Mouse (Mus musculus): ENCODE data around the gene Chrng. TPM values are rescaled to one million over a fixed set of nuclear protein-coding genes. Genes with fewer than 3 reads are reported as not detected.

The Chrng gene
- total RNA-seq, 2 experiments from 2014 or later, result not detected

DNA sequence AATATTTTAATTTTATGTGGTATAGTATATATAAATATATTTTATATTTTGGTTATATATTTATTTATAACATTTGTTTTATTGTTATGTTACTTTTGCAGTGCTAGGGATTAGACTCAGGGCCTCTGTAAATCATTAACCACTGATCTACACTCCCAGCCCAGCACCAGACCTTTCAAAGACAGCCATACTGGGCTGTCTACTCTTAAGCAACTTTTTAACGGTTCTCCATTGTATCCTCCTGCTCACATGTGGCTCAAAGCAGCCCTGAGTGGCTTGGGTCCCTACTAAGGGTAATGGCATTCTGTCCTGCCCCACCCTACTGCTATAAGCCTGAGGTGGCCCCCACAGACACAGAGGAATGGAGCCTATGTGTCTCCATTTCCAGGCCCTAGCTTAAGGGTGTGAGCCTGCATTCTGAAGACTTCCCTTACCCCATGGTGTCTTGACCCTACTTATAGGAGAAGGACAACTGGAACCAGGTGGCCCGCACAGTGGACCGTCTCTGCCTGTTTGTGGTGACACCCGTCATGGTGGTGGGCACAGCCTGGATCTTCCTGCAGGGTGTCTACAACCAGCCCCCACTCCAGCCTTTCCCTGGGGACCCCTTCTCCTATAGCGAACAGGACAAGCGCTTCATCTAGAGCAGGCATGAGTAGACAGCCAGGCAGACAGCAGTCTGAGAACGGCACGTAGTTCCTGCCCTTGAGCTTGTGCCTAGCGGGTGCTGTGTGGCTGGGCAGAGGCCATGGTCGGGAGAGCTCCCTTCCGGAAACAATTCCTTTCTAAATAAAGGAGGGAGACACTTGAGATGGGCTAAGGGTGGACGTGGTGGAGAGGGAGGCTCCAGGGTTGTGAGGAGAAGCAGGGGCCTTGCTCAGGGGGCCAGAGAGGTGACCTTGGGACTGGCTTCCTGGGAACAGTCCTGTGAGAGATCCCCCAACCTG, 6.1 kb upstream of the Chrng start:
- DNase-seq (ENCODE audit: extremely low spot score in 1 of 2, low spot score in 1 of 2), result no peak

DNA sequence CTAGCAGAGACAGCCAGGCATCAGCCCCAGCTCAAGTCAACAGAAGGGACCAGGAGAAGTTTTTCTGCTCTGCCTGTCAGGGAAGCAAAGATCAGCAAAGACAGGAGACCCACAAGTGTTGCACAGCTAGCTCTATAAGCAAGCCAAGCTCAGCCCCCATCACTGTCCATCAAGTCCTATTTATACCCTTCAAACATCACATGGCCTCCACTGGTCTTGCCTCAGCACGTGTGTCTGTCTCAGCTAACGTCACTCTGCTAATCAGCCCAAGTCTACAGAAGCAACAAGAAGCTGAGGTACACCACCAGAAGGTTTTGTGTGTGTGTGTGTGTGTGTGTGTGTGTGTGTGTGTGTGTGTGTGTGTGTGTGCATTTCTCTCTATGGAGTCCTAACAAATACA, 3.6 kb upstream of the Chrng start:
- DNase-seq (ENCODE audit: extremely low spot score in 1 of 2, low spot score in 1 of 2), result no peak

DNA sequence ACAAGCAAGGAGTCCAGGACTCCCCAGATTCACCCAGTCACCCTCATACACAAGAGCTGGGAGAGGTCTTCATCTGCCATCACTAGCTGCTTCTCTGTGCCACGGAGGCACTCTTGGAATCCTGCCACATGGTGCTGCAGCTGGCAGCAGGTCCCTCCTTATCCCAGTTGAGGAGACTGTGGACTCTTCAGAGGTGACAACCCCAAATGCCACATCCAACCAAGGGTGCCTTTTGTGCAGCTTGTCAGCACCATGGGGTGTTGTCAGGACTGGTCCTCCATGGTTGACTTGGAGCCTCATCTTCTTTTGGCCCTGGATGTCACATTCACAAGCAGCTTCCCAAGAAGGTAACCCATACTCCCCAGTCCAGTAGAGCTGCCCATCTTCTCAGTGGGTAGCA, 2.6 kb upstream of the Chrng start:
- DNase-seq (ENCODE audit: extremely low spot score in 1 of 2, low spot score in 1 of 2), result no peak

DNA sequence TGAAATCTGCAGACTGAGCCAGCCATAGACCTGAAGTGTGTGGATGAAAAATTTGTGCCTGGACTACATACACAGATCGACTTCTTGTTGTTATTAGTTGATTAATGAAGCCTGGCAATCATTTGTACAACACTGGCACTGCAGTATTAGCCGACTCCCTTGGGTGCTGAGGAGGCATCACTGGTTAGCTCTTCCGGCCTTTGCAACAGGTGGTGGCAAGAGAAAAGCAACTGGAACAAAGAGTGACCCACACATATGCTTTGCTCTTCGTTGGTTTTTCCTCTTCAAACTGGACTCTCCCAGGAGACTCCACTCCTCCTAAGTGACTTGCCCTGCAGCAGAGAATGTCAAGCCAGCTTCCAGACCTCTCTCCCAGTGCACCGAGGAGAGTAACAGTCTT, 678 bp upstream of the Chrng start:
- DNase-seq (ENCODE audit: extremely low spot score in 1 of 2, low spot score in 1 of 2), result no peak

DNA sequence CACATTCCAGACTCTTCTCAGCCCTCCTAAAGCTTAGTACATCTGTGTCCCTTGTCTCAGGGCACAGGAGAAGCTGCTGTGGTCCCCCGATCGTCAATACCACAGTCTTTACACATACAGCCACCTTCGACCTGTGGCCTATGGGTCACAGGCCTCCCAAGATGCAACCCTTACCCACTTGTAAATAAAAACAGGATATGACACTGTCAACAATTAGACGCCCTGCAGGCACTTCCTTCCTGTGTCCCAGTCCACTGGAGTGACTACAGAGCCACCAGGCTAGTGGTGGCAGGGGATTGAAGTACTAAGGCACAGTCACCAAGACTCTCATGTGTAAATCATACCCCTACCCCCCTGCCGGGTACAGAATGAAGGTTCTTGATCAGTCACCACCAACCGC, 581 bp downstream of the Chrng start:
- DNase-seq (ENCODE audit: extremely low spot score in 1 of 2, low spot score in 1 of 2), result no peak

DNA sequence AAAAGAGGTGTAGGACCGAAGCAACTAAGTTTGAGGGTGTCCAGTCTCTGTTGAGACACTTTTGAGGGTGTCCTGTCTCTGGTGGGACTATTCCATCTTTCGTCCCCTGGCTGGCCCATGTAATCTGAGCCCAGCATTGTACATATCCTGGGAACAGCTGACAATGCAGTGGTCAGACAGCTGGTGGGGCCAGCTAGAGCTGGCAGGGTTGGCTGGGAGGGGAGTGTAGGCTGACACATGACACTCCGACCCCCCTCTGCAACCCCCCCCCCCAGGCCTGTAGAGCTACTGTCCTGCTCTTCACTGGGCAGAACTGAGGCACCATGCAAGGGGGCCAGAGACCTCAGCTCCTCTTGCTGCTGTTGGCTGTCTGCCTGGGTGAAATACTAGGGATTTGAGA, 1.0 kb downstream of the Chrng start:
- DNase-seq (ENCODE audit: extremely low spot score in 1 of 2, low spot score in 1 of 2), result no peak

- DNase-seq (ENCODE audit: extremely low spot score in 1 of 2, low spot score in 1 of 2), result no peak
Measured at GRCm38 (mm10) chr1:87206339-87206738, 1.9 kb downstream of the Chrng start.

- no peak for DNase-seq (ENCODE audit: extremely low spot score in 1 of 2, low spot score in 1 of 2)
Measured at GRCm38 (mm10) chr1:87211431-87211830, 7.0 kb downstream of the Chrng start.

- peak; percentile 86 for DNase-seq (ENCODE audit: extremely low spot score in 1 of 2, low spot score in 1 of 2)
Measured at GRCm38 (mm10) chr1:87213735-87214704, 9.6 kb downstream of the Chrng start, which contains the start of gene Eif4e2. TSS of gene Eif4e2 (plus strand) at chr1:87213914.

GRCm38 (mm10) chr1:87214748-87215147, 10.3 kb downstream of the Chrng start:
- DNase-seq (ENCODE audit: extremely low spot score in 1 of 2, low spot score in 1 of 2), result no peak

DNA sequence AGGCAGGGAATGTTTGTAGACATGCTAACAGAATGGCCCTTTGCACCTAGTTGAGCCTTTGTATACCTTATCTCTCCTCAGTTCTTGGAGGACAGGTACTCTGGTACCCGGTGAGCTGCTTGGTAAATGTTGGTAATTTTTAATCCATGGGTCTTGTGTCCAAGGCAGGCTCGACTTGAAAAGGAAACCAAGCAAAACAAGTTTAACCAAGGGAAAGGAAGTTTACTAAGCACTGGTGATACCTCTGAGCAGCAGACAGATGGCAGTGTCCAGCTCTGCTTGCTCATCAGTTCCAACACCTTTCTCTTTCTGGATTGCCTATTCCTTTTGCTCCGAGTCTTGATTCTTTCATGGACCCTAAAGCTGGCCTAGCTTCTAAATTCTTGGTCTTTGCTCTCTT, 13.5 kb downstream of the Chrng start:
- no peak for DNase-seq (ENCODE audit: extremely low spot score in 1 of 2, low spot score in 1 of 2)

GRCm38 (mm10) chr1:87225739-87226138, 21.3 kb downstream of the Chrng start:
- DNase-seq (ENCODE audit: extremely low spot score in 1 of 2, low spot score in 1 of 2), result no peak

- no peak for DNase-seq (ENCODE audit: extremely low spot score in 1 of 2, low spot score in 1 of 2)
Measured at GRCm38 (mm10) chr1:87226409-87227159, 22.1 kb downstream of the Chrng start.

- DNase-seq (ENCODE audit: extremely low spot score in 1 of 2, low spot score in 1 of 2), result no peak
Measured at GRCm38 (mm10) chr1:87227160-87227550, 22.7 kb downstream of the Chrng start.

DNA sequence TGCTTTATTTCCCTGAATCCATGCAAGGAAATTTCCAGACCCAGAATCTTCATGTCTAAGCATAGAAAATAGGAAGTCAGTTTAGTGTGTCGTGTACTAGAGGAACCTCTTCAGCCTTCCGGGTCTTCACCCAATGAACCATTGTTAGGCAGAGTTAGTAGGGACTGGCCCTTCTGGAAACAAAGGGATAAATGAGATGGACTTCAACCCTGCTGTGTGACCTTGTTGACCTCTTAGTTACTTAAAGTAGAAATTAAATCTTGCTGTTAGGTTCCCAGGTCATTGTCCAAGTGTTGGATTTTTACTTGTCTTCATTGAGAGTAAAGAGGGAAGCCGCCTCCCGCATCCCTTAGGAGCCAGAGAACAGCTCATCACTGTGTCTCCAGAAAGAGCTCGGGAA, 26.1 kb downstream of the Chrng start:
- DNase-seq (ENCODE audit: extremely low spot score in 1 of 2, low spot score in 1 of 2), result no peak

DNA sequence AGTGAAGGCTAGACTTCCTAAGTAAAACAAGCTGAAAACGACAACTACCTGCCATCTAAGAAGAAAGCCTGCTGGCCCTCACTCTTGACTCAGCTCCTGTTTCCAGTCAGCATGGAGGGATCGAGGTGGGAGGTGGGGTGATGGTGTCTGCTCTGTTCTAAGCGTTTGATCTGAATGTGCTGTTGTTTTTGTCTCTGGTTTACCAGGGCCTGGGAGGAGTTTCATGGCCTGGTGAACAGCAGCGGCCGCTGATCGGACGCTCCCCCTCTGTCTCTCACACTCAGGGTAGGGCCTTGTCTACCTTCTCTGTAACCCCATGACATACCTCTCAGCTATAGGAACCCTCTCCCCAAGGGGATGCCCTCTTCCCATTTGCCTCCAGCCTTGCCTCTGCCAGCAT, 27.7 kb downstream of the Chrng start:
- no peak for DNase-seq (ENCODE audit: extremely low spot score in 1 of 2, low spot score in 1 of 2)

DNA sequence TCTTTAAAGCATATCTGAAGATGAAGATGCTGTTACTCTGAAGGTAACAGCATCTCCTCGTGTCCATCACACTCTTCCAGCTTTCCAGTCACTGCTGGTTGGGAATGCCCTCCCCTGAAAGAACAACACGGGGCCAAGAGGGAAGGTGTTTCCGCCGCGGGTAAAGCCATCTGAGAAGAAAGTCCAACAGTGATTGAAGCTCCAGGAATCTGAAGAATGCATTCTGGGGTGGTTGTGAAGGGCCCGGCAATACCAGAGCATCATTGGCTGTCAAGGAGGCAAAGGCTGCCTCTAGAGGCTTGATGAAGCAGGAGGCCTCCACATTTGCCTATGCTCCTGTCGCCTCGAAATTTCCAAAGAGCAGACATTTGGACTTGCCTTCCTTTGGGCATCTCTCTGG, 34.6 kb downstream of the Chrng start:
- DNase-seq (ENCODE audit: extremely low spot score in 1 of 2, low spot score in 1 of 2), result no peak

DNA sequence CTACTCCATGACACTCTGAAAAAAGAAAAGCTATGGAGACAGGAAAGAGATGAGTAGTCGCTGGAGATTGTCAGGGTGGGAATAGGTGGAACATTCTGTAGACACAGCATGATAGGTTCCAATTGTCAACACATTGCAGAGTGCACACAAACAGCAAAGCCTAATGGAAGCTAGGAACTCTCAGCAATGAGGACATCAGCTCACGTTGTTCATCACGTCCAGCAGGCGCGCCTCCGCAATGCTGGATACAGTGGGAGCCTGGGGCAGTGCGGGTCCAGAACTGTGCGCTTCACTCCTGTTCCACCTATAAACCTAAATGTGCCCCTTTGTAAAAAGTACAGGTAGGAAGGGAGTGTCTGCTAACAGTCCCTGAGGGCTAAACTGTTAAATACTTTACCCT, 38.6 kb downstream of the Chrng start:
- DNase-seq (ENCODE audit: extremely low spot score in 1 of 2, low spot score in 1 of 2), result no peak

DNA sequence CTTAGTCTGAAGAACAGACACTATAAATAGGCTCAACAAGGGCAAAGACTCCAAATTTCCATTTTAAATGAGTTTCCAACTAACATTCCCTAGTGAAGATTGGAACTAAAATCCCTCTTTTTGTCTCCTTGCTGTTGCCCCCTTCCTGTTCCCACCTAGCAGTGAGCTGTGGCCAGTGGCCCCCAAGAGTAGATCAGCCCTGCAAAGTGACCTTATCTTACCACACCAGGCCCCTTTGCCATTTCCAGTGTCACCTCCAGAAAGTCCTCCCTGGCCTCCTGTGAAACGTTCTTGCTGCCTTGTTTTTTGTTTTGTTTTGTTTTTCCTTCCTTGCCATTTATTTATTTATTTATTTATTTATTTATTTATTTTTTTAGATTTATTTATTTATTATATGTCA, 41.0 kb downstream of the Chrng start:
- DNase-seq (ENCODE audit: extremely low spot score in 1 of 2, low spot score in 1 of 2), result no peak

Measured in layer of hippocampus, postnatal 25 days (tissue).